Mouse (Mus musculus): ENCODE measurements around the gene Gm48551.

The Gm48551 gene

GRCm38 (mm10) chr10:81432169-81432867 lies 48.1 kb downstream of the Gm48551 start:
- no peak for DNase-seq

GRCm38 (mm10) chr10:81432868-81433262 lies 48.6 kb downstream of the Gm48551 start:
- peak; percentile 85 for DNase-seq

- peak; percentile 3 for DNase-seq
Observed at GRCm38 (mm10) chr10:81433541-81434289, 49.4 kb downstream of the Gm48551 start.

GRCm38 (mm10) chr10:81434361-81435263 lies 50.3 kb downstream of the Gm48551 start:
- peak; percentile 19 for DNase-seq

GRCm38 (mm10) chr10:81435436-81435835 lies 51.2 kb downstream of the Gm48551 start:
- DNase-seq = no peak

- DNase-seq = no peak
Observed at GRCm38 (mm10) chr10:81441019-81441418, 56.8 kb downstream of the Gm48551 start.
